Mouse (Mus musculus) yolk sac, embryonic 10.5 days (tissue): ENCODE data around the gene Clasp1.
A peak's percentile ranks its signal among the peaks of the same experiment; 100 is the strongest.

Experiments
- DNase-seq: peaks from one replicate; pipeline ENCODE4 v3.0.0-alpha.2; 2017; ENCODE audit warnings: low spot score

The Clasp1 gene

DNA sequence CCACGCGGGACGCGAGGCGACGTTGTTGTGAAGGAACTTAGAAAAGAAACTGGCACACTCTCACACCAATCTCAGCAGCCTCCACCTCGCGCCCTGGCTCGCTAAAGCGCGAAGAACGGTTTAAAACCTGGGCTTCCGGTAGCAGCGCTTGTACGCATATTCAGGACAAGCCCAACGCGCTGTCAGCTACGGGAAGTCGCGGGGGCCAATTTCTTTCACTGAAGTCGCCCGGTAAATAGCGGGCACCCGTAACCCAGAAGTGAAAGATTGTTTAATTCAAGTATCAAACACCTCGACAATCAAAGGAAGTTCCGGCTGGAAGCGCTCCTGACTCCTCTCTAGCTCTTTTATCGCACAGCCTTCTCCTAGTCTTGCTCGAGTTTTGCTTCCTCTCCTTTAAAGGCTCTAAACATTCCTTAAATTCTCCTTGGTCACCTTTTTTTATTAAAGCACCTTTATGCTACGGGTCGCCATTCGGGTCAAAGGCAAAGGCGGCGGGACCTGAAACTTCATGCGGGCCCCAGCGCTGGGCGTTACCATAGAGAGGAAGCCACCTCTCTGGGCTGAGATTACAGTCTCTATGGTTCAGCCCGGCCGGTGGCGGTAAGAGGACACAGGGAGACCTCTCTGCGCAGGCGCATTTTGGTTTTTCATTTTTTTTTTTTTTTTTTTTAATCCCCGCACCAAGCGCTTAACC, at the start of gene Clasp1:
Gene Clasp1, plus strand, starts transcription at position 302 of the 697 bp plus-strand sequence.
- DNase-seq, result peak; percentile 96

DNA sequence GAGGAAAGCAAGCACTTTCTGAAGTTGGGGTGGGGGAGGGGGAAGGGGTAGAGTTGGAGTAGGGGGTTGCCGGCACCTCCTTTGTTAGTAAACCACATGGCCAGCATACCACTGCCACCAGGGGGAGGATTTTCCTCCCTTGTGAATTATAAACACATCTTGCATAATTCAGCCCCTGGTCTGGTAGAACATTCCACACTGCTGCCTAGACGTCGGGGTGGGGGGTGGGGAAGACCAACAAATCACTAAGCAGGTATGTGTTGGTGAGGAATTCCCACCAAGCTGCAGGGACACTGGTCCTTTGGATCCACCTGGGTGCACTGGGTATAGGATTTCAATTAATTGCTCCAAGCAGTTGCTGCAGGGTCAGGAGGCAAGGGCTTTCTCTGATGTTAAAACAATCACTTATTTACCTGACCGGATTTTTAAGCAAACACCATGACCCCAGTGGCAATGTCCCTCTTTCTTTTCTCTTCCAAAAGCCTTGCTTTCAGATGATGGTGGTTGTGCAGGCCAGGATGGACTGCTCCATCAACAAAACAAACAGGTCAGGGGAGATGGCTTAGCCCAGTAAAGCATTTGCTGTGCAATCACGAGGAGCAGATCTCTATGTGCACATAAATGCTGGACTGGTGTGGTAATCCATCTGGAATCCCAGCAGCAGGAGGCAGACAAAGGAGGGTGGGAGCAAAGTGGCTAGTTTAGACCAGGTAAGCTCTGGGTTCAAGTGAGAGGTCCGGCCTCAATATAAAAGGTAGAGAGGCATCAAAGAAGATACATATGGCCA, 45.0 kb upstream of the Clasp1 start:
- DNase-seq, result peak; percentile 35

DNA sequence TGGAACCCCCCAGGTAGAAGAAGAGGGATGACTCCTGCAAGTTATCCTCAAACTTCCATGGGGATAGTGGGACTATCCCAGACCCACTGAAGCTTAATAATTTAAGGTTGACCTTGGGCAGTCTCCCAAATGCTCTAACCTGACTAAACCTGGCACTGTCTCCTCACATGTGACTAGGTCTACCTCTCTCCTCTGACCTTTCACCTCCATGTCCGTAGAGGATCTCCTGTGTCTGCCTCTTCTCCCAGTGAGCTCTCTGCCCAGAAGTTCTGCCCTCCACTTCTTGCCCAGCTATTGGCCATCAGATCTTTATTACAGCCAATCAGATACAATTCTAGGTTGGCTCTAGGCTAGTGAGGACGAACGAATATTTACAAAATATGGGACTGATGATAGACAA, 38.9 kb upstream of the Clasp1 start:
- DNase-seq, result no peak

DNA sequence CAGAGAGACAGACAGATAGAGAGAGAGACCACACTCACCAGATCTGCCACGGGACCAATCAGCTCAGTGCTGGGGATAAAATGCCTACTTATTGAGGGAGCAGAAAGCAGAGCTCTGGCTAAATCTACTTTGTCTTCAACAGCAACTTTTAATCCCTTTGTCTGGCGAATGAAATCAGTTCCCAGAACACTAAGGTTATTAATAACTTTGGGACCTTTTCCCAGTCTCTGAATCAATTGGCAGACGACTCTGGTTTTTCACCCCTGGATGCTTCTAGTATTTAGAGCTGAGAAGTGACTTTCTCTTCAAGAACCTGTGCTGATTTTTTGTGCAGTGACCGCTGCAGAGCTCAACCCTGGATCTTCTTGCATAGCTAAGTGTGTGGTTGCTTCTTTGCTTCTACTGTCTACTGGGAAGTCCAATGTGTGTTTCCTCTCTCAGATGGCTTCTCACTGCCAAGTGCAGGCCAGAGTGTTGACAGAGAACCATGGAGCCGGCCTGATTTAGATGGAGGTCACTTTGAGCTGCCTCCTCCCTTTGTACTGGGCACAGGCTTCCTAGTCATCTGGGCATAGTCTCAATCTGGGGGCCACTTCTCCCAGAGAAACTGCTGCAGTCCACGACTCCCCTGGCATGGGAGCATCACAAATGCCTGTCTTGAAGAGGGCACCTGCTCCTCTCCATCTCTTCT, 29.6 kb upstream of the Clasp1 start:
- DNase-seq, result no peak

DNA sequence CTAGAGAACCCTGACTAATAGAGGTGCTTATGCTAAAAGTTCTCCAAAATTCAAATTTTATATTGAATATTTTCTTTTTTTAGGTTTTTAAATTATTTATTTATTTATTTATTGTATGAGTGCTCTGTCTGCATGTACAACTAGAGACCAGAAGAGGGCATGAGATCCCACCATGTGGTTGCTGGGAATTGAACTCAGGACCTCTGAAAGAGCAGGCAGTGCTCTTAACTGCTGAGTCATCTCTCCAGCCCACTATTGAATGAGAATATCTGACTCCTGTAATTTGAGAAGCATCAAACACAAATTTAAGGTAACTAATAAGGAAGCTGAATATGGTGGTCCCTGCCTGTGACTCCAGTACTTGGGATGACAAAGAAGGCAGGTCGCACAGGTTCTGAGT, 20.9 kb upstream of the Clasp1 start:
- no peak for DNase-seq

DNA sequence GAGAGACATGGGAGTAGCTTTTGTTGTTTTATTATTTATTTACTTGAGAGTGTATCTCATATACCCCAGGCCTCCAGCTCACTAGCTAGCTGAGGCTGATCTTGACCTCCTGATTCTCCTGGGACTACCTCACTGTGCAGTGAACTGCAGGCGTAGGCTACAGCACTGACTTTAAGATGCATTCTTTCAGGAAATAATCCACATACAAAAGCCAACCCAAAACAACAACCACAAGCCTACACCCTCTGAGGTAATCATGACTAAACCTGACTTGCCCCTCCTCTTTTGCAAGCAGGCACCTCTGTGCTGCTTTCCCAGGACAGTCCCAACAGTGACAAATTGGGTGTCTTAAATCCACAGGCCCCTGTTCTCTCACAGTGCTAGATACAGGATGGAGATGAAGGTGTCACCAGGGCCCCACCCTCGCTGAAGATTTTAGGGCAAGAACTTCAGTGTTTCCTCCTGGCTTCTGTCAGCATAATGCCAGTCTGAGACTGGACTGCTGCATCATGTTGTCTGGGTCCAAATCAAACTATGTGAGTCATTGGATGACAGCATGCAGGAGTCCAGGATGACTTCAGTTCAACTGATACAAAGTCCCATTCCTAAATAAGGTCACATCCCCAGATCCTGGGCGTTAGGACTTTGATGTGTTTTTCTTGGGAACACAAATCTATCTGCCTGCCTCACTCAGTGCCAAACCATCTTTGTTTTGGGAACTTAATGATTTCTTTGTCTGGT, 20.0 kb upstream of the Clasp1 start:
- DNase-seq, result no peak

DNA sequence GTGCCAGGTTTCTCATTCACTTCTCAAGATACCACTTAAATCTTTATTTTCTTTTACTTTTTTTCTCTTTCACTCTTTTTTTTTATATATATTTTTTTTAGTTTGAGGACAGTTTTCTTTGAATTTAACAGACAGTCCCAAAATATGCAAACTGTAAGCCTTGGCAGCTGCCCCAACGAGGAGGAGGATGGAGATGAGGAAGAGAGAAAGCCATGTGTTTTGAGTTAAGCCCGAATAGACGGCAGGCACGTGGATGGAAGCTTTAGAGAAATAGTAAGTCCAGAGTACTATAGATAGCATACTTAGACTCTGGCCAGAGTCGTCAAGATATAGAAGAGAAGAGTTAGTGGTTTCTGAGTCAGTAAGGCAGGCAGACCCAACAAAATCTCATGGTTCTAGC, 11.1 kb upstream of the Clasp1 start:
- no peak for DNase-seq

DNA sequence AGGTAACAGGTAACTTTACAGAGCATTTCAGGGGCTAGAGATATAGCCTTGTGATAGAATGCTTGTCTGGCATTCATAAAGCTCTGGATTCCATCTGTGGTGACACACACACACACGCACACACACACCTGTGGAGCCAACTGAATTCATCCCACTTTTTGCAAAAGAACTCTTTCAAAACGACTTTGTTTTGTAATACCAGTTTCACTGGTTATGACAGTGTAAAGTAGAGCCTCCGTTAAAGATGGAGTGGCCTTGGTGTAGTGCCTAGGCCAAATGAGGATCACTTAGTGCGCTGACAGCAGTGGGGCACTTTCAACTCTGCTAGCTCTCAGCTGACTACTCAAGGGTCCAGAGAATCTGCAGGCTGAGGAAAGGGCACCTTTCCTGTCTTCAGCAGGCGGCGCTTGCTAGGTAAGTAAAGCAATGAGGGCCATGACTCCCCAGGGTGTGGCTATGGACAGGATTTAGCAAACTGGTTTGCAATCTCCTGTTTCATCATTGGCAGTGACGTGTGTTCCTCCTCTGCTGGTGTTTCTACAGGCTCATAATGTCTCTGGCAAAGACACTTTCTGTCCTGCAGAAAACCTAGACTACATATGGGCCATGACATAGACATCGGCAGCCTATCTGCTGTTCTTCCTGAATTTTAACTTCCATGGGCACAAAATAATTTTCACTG, 8.6 kb upstream of the Clasp1 start:
- no peak for DNase-seq

DNA sequence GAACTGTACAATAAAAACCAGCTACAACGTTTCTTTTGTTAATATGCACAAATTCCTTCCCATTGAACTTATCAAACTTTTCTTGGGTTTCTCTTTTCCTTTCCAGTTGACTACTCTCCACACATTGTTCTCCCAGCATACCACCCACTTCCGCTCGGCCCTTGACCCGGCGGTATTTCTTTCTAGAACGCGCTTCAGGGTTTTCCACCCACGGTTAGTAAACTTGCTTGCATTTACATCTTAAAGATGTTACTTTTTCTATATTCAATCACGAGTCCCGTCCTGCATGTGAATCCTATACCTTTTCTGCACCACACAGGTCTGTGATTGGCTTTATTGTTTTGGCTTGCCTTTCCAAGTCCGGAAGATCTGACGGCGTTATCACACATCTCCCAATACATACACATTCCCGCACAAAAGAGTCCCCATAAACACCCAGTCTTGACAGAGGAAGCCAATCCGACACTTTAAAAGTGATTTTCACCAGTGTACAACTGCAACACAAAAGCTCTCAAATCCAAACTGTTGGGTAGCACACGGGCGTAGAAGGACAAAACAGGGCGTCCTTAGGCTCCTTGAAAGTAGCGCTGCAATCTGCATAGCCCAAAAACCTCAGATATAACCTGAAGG, 616 bp upstream of the Clasp1 start:
- DNase-seq, result peak; percentile 71

DNA sequence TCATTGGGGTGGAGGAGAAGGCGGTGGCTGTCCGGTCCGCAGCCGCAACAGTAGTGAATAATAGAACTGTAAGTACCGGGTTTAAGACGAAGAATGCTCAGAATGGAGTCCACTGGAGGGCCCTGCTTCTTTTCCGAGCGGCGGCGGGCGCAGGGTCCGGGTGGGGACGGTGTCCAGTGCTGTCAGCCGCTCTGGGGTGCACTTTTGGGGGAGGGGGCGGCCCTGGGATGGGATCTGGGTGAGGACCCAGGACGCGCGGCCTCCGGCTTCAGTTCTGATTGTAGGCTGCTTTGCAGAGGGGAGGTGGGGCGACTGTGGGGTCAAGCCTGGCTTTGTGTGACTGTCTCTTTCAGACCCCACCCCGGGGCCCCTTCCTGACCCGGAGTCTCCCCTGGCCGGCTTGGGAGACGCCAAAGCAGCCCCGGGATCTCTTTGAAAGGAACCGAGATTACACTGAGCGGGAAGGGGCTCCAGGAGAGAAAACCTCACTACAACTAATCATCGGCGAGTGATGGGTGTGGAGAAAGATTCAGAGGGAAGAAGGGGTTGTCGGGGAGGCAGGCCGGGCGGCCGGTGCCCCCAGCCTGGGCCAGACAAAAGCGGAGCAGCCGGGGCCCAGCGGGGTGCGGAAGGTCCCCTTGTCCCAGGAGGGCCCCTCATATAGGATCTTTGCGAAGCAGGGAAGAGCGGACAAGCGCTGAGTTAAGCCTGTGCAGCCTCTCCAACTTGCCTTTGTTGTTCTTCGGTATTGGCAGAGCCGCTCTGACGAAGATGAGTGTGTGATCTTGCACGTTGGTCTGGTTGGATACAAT, 802 bp downstream of the Clasp1 start:
- DNase-seq, result peak; percentile 48

DNA sequence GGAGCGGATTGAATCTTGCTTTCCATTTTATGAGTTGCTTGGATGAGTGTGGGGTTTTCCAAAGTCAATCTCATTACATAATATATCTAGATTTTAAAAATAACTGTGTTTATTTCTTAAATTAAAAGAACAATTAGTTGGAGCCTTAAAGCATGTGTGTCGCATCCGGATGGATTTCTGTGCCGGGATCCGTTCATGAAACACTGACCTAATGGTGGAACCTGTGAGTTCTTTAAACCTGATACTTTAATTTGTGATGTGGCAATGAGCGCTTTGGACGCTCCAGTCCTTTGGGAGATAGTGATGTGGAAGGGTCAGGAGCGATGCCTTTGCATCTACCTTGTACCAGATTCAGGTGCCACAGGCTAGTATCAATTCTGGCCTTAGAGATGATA, 1.4 kb downstream of the Clasp1 start:
- DNase-seq, result no peak

DNA sequence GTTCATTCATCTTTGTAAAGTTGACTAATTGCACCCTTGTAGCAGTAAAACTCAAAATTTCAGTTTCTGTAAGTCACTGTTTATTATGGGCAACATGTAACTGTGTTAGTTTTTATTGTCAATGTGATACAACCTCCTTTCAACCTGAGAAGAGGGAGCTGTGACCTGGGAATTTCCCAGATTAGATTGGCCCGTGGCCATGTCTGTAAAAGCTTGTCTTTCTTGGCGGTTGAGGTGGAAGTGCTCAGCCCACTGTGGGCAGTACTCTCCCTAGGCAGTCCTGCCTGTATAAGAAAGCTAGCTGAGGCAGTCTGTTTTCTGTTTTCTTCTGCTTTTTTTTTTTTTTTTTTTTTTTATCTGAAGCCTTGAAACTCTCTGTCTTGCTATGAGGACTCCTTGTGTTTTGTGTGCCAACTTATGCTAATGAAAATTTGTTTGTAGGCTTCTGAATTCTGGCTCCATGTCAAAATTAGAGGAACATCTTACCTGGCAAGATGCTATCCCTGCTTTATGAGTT, 2.1 kb downstream of the Clasp1 start:
- no peak for DNase-seq

DNA sequence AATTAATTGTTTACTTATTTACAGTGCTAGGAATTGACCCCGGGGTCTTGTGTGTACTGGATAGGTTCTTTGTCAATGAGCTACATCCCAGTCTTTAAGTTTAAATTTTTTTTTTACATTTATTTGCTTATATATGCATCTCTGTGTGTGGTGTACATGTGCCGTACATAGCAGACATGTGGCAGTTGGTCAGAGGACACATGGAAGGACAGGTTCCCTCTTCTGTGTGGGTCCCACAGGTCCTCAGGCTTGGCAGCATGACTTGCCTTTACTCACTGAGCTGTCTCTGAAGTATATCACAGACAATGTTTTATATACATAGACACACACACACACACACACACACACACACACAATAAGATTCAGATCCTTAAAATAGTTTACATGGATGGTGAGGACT, 3.4 kb downstream of the Clasp1 start:
- no peak for DNase-seq

DNA sequence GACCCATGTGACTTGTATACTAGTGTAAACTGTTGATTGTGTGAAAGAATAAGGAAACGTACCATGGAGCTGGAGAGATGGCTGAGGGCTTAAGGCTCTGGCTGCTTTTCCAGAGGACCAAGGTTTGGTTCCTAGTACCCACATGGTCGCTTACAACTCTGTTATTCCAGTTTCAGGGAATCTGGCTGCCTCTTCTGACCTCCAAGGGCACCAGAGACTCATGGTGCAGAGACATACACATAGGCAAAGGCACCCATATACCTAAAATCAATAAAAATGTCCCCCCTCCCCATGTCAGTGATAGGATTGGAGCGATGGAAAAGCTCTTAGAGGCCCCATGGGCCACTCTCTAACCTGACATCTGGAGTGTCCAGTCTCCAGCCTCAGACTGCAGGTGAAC, 5.1 kb downstream of the Clasp1 start:
- no peak for DNase-seq

DNA sequence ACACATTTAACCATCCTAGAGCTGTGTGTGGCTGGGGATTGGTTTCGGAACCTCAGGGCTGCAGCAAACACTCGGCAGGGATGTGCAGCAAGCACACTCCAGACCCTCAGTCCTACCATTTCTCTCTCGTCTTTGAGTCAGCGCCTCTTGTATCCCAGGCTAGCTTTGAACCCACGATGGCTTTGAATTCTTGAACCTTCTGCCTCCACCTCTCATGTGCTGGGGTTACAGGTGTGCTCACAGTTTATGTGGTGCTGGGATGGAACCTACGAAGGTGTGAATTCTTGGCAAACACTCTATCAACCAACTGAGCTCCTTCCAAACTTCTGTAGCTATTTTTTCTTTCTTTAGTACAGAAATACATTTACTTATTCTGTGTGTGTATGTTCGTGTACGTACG, 9.0 kb downstream of the Clasp1 start:
- no peak for DNase-seq

DNA sequence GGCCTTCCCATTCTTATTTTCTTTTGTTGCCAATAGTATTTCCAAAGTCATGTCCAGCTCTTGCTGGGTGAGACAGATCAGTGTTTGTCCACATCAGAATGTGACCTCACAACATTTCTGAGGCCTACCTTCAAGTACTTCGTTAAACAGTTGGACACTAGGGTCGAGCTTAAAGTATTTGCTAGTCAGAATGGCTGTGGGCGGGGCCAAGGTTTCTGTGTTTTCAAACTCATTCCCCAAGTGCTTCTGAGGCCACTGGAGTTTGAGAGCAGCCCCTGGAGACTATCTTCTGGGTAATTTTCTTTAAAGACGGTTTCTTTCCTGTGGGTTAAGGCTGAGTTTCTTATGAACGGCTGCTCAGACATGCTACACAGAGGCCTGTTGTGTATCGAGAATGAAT, 9.7 kb downstream of the Clasp1 start:
- peak; percentile 8 for DNase-seq

DNA sequence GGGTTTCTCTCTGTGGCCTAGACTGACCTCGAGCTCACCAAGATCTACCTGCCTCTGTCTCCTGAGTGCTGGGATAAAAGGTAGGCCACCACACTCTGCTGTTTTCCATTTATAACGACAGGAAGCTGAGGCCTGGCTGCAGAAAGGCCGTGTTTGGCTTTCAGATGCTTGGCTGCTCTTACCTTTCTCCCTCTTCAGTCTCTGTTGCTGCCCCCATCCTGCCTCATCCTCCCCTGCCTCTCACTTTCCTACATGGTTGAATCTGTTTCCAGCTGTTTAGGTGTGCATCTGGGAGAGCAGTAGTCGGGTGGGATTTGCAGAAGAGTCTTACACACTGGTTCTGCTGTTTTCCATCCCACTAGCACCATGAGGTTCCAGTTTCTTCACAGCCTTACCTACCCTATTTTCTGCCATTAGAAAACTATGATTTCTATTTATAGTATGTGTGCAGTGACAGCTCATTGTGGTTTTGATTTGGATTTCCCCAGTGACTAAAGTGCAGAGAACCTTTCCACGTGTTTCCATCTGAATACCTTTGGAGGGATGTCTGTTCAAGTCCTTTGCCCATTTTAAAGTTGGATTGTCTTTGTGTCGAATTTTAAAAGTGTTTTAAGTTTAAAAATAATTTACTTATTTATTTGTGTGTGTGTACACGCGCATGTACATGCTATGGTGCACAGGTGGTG, 10.9 kb downstream of the Clasp1 start:
- DNase-seq, result no peak

DNA sequence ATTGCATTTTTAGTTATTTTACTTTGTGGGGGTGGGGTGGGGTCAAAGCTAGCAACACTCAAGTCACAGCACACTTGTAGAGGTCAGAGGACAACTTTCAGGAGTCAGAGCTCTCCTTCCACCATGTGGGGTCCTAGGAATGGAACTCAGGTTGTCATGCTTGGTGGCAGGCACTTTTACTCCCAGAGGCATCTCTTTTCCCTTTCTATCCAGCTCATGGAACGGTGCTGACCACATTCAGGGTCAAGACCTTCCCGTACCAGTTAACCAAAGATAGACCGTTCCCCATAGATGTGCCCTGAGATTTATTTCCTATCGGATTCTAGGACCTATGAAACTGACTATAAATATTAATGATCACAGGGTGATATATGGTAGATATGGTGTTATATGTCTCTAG, 13.1 kb downstream of the Clasp1 start:
- DNase-seq, result no peak

DNA sequence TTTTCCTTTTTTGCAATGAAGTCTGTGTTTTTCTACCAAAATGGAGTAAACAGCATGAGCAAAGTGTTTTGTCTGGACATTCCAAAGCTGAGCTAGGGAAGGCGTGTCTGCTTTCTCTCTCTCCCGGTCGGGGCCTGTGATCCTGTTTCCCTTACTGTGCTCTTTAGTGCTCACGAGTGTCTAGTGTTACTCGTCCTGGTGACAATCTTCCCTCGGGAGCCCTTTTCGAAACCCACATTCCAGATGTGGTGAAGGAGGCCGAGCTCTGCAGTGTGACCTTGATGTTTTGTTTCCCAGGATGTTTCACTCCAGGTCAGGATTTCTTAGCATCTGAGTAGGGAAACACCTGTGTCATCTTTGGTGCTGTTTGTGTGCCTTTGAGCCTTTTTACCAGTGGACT, 13.7 kb downstream of the Clasp1 start:
- DNase-seq, result peak; percentile 24

DNA sequence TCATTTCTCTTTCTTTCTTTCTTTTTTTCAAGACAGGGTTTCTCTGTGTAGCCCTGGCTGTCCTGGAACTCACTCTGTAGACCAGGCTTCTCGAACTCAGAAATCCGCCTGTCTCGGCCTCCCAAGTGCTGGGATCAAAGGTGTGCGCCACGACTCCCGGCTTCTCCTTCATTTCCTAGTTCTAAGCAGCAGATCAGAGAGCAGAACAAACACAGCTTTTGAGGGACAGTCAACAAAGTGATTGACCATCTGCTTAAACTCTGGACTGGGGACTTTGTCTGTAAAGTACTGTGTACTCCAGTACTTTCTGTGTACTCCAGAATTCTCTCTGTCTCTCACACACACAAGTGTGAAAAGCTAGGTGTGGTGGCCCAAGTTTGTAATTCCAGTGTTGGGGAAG, 14.1 kb downstream of the Clasp1 start:
- peak; percentile 43 for DNase-seq
